Mouse (Mus musculus) hindbrain, embryonic 10.5 days (tissue): ENCODE measurements around the gene Metrnl. TPM values are rescaled to one million over a fixed set of nuclear protein-coding genes. Genes with fewer than 3 reads are reported as not detected.

ENCODE experiments used
- DNase-seq: peaks from one replicate; pipeline ENCODE4 v3.0.0-alpha.2; 2017; ENCODE audit warnings: low spot score
- H3K27ac ChIP-seq: fragments of 300-500 bp; sonication (generic); 2 replicates; pipeline ENCODE4 v1.5.1; 2016; ENCODE audit warnings: mild to moderate bottlenecking, moderate library complexity
- H3K27me3 ChIP-seq: fragments of 300-500 bp; sonication (generic); 2 replicates; pipeline ENCODE4 v1.6.1; 2016; ENCODE audit warnings: mild to moderate bottlenecking; ENCODE audit not compliant: poor library complexity, insufficient read depth, severe bottlenecking
- H3K36me3 ChIP-seq: fragments of 300-500 bp; sonication (generic); 2 replicates; pipeline ENCODE4 v1.6.1; 2016; ENCODE audit warnings: mild to moderate bottlenecking, moderate library complexity
- H3K4me1 ChIP-seq: fragments of 300-500 bp; sonication (generic); replicated peaks from 2 replicates; pipeline ENCODE4 v1.6.1; 2016; ENCODE audit warnings: mild to moderate bottlenecking
- H3K4me3 ChIP-seq: fragments of 300-500 bp; sonication (generic); 2 replicates; pipeline ENCODE4 v1.5.1; 2016; ENCODE audit warnings: mild to moderate bottlenecking, moderate library complexity
- H3K9me3 ChIP-seq: fragments of 300-500 bp; sonication (generic); 2 replicates; pipeline ENCODE4 v1.6.1; 2016; ENCODE audit warnings: mild to moderate bottlenecking, moderate library complexity
- WGBS: fragments of 180-500 bp; shearing (Covaris S2); methylation state at CpG from one replicate; pipeline ENCODE4 v1.1.7; 2016; 5-methylcytosine and 5-hydroxymethylcytosine counted together
- polyA plus RNA-seq: library from polyadenylated mRNA; unstranded; fragments of >200 nt; fragmentation: Nextera tagmentation; extraction: Ambion mirVana; gene quantifications from 2 replicates; pipeline ENCODE4 v1.2.1, GENCODE M21; 2016

The Metrnl gene
- polyA plus RNA-seq, 1 experiment from 2014 or later, result 33.2 TPM

DNA sequence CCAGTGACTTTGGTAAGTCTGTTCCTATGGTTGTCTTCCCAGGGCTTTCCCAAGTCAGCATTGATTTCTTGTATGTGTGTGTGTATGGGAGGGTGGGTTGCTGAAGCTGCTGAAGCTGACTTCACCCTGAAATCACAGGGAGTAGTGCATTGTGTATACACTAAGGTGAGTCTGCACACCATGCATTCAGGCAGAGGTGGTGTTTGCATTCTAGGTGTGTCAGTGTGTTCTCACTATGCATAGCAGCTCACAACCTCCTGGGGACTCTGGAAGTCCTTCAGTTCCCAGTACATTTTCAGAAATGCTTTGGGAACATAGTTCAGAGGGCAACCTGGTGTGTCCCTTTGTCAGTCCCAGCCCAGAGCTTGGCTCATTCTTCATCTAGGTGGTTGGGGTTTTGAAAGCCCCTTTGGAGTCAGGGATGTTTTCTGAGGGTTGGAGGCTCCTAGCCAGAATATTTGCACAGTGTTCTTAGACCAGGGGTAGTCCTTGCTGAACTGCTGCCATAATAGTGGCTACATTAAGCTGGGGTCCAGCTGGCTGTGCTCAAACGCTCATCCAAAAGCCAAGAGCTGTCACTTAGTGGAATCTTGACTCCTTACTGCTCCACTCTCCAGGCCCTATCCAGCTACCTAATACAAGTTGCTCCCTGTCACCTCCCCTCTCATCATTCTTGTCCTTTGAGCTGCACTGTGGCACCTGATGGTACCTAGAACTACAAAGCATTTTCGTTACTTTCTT, 13.6 kb downstream of the Metrnl start:
- WGBS, result 84% methylated on average over 2 of the region's 2 CpGs
- no peaks in the 10 kb centered on the region for H3K36me3 ChIP-seq
- H3K27ac ChIP-seq, result no peak overlapping the region
- no peak for DNase-seq
- no peaks in the 10 kb centered on the region for H3K9me3 ChIP-seq
- H3K4me1 ChIP-seq, result no peaks in the 10 kb centered on the region
- no peak overlapping the region for H3K4me3 ChIP-seq
- H3K27me3 ChIP-seq, result no peaks in the 10 kb centered on the region

DNA sequence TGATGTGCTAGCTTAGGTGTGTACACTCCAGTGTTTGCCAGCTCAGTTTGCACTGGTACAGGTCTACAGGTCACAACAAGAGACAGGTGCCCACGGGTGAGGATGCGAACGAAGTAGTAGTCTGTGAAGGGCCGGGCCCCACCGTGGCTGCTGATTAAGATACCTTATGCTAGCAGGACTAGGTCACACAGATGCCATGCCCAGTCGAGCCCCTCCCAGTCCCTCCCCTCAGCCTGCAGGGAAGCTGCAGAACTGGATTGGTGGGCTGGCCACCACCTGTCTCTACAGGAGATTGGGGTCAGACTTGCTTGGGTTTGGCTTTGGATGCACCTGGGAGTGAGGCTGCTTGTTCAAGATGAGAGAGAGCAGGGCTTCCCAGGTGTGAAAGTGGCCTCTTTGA, 16.4 kb downstream of the Metrnl start:
- no peaks in the 10 kb centered on the region for H3K27me3 ChIP-seq
- H3K27ac ChIP-seq, result no peak overlapping the region
- no peaks in the 10 kb centered on the region for H3K9me3 ChIP-seq
- H3K4me1 ChIP-seq, result no peaks in the 10 kb centered on the region
- H3K36me3 ChIP-seq, result no peaks in the 10 kb centered on the region
- DNase-seq, result no peak
- no peak overlapping the region for H3K4me3 ChIP-seq
- 63% methylated on average over 6 of the region's 6 CpGs for WGBS

DNA sequence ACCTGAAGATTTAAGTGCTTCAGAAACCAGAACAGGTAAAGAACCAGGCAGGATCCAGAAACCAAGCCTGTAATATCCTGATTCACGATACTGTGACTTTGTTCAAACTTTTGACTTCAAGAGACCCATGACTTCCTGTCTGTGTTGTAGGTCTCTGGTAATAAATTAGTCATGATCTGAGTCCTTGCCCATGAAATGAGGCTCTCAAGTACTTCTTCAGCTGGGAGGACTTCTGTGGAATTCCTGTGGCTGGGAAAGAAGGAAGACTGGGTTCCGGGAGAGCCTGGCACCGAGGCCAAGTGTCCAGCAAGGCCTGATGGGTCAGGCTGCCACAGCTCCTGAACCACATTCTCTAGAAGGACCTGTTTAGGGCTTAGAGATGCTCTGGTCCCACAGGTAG, 19.4 kb downstream of the Metrnl start:
- no peaks in the 10 kb centered on the region for H3K27me3 ChIP-seq
- H3K4me3 ChIP-seq, result no peak overlapping the region
- no peaks in the 10 kb centered on the region for H3K36me3 ChIP-seq
- H3K9me3 ChIP-seq, result no peaks in the 10 kb centered on the region
- H3K27ac ChIP-seq, result no peak overlapping the region
- 91% methylated on average over 3 of the region's 3 CpGs for WGBS
- H3K4me1 ChIP-seq, result no peaks in the 10 kb centered on the region
- no peak for DNase-seq

DNA sequence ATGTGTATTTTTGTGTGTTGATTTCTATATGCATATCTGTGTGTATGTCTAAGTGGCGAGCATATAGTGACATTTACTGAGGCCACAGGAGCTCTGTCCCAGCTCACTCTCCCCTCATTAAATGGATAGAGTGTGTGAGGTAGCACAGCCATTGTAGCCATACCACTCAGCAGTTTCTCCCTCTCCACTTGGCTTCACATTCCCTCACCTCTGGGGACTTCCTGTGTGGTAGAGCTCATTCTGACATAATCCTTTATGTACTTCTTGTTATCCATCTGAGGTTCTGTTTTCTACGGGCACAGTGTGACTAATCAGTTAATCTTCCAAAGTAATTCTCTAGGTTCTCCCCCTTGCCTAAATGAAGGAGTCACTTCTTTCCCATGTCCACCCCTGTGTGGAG, 21.1 kb downstream of the Metrnl start:
- no peaks in the 10 kb centered on the region for H3K27me3 ChIP-seq
- 82% methylated on average over 2 of the region's 2 CpGs for WGBS
- no peaks in the 10 kb centered on the region for H3K36me3 ChIP-seq

DNA sequence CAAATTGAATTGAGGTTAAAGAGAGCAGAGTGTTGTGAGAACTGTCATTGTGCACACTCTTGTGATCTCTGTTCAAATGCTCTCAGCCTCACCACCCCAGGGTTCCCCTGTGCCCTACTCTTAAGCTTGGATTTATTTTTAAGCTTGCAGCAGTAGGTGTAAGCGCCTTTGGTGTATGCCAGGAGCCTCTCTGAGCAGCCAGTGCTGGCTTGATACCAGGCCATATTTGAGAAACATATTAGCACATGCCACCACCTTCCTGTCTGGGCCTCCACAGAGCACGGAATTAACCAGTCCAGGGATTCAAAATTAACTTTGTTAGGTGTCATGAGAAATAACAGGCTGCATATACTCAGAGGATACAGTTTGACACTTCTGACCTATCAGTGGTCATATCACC, 25.3 kb downstream of the Metrnl start:
- 78% methylated on average over 2 of the region's 2 CpGs for WGBS
- H3K27ac ChIP-seq, result no peak overlapping the region
- H3K4me3 ChIP-seq, result no peak overlapping the region
- no peak for DNase-seq
- no peaks in the 10 kb centered on the region for H3K36me3 ChIP-seq
- no peaks in the 10 kb centered on the region for H3K27me3 ChIP-seq
- no peaks in the 10 kb centered on the region for H3K4me1 ChIP-seq
- H3K9me3 ChIP-seq, result no peaks in the 10 kb centered on the region

More for the DNA sequence above, 21.1 kb downstream of the Metrnl start:
- DNase-seq, result no peak
- Histone ChIP-seq H3K27ac (no peak overlapping the region), H3K4me3 (no peak overlapping the region), H3K4me1 (no peaks in the 10 kb centered on the region), H3K9me3 (no peaks in the 10 kb centered on the region)

DNA sequence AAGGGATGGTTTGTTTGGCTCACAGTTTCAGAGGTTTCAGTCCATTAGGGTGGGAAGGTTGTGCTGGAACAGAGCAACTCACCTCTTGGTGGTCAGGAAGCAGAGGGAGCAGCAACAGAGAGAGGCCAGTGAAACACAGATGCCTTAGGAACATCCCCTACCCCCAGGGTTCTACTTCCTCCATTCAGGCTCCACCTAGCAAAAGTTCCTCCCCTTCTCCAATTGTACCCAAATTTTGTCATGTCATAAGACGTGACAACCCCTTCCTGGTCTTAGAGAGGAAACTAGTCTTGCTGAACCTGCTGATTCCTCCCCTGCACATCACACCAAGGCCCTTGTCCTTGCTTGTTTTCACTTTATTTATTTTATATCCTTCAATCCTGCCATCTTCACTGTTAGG, 32.8 kb downstream of the Metrnl start:
- 70% methylated on average over 1 of the region's 1 CpGs for WGBS
- H3K4me3 ChIP-seq, result no peak overlapping the region
- no peaks in the 10 kb centered on the region for H3K27me3 ChIP-seq
- DNase-seq, result no peak
- no peak overlapping the region for H3K27ac ChIP-seq
- no peaks in the 10 kb centered on the region for H3K9me3 ChIP-seq
- H3K4me1 ChIP-seq, result peaks cover 28% of the 10 kb centered on the region
- H3K36me3 ChIP-seq, result no peaks in the 10 kb centered on the region

DNA sequence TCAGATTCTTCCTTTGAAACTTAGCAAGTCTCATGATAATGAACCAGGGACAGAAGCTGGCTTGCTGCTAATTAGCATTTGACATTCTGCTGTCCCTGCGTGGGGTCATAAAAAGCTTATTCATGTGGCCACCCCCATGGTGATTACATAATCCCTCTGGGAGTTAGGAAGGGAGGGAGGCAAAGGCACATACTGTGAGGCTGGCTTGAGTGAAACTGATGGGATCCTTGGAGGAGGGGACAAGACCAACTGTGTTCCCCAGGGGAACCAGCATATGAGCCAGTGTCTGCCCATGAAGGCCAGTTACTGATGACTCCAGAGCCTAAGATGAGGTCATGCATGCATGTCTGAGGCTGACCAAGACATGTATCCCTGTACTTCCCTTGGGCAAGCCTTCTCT, 33.5 kb downstream of the Metrnl start:
- H3K27ac ChIP-seq, result no peak overlapping the region
- no peak for DNase-seq
- WGBS, result 28% methylated on average over 1 of the region's 1 CpGs
- no peaks in the 10 kb centered on the region for H3K36me3 ChIP-seq
- no peaks in the 10 kb centered on the region for H3K27me3 ChIP-seq
- peaks cover 35% of the 10 kb centered on the region for H3K4me1 ChIP-seq
- H3K9me3 ChIP-seq, result no peaks in the 10 kb centered on the region
- H3K4me3 ChIP-seq, result no peak overlapping the region

DNA sequence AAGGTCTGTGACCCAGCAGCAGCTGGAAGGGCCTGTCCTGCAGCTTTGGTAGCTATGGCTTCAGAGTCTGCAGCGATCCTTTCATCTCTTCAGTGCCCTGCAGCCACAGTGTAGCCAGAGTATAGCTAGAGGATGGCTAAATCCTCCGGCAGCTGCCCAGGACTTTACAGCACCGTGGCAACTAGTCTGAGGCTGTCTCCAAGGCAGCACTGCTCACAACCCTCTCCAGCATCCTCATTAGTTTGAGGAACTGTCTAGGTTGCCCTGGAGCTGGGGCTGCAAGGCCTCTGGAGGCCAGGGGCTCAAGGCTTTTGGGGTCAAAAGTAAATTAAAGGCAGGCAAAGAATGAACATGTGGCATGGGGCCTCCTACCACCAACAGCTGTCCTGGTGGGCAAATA, 37.3 kb downstream of the Metrnl start:
- peaks cover 40% of the 10 kb centered on the region for H3K4me1 ChIP-seq
- peak; percentile 38 for DNase-seq
- H3K36me3 ChIP-seq, result no peaks in the 10 kb centered on the region
- no peaks in the 10 kb centered on the region for H3K9me3 ChIP-seq
- 40% methylated on average over 3 of the region's 3 CpGs for WGBS
- H3K4me3 ChIP-seq, result no peak overlapping the region
- peak overlapping the region; percentile 40; the same call in 1 of the 2 replicates for H3K27ac ChIP-seq
- no peaks in the 10 kb centered on the region for H3K27me3 ChIP-seq

DNA sequence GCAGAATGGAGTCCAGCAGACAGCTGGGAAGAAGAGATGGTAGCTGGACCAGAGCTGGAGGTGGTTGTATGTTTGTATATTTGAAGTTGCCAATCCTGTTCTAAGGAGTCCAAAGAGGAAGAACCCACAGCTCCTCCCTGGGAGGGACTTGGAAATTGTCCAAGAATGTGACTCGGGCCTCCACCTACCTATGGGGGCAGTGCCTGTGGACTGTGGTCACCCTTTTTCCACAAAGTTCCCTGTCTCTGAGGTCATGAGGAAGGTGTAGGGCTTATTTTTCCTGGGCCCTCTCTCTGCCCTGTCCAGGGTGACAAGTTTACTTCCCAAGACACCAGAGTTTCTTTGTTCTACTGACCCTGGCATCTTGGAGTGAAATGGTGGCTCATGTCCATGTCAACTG, 39.6 kb downstream of the Metrnl start:
- no peak overlapping the region for H3K27ac ChIP-seq
- DNase-seq, result no peak
- no peaks in the 10 kb centered on the region for H3K27me3 ChIP-seq
- peaks cover 31% of the 10 kb centered on the region for H3K4me1 ChIP-seq
- no peak overlapping the region for H3K4me3 ChIP-seq
- H3K9me3 ChIP-seq, result no peaks in the 10 kb centered on the region
- no peaks in the 10 kb centered on the region for H3K36me3 ChIP-seq
- 73% methylated on average over 1 of the region's 1 CpGs for WGBS

DNA sequence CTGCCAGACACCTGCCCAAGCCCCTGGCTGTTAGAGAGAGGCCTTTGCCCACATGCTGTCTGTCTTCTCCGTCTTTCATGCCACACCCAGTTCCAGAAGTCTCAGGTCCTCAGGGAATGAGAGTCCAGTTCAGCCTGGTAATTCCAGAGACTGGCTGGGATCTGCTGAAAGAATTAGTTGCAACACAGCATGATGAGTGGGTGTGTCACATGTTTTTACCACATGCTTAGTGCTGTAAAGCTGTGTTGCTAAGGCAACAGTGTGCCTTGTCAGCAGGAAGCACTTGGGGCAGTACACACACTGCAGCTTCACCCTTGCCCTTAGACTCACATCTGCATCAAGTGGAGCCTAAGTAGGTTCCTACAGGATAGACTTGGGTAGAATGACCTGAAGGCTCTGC, 40.1 kb downstream of the Metrnl start:
- no peak for DNase-seq
- H3K27me3 ChIP-seq, result no peaks in the 10 kb centered on the region
- peaks cover 31% of the 10 kb centered on the region for H3K4me1 ChIP-seq
- WGBS, result 60% methylated on average over 1 of the region's 1 CpGs
- H3K36me3 ChIP-seq, result no peaks in the 10 kb centered on the region
- H3K4me3 ChIP-seq, result no peak overlapping the region
- H3K9me3 ChIP-seq, result no peaks in the 10 kb centered on the region
- no peak overlapping the region for H3K27ac ChIP-seq

DNA sequence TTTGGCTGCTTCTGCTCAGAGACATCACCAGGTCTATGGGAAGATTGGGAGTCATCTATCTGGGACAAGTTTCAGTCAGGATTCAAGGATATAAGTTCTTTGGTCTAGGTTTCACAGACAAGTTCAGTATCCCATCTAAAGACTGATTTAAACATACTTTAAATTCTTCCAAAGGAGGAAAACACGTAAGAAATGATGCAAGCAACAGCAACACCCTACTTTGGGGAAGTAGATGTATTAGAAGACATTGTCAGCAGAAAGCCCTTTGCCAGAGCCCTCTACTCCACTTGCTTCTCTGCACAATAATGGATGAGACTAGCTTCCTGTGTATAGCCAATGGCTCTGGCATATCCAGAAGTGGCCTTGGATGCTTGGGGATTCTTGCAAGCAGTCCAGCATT, 41.8 kb downstream of the Metrnl start:
- no peak for DNase-seq
- WGBS, result 86% methylated on average over 1 of the region's 1 CpGs
- Histone ChIP-seq H3K27ac (no peak overlapping the region), H3K4me3 (no peak overlapping the region), H3K9me3 (no peaks in the 10 kb centered on the region), H3K4me1 (peaks cover 23% of the 10 kb centered on the region), H3K27me3 (no peaks in the 10 kb centered on the region), H3K36me3 (no peaks in the 10 kb centered on the region)

DNA sequence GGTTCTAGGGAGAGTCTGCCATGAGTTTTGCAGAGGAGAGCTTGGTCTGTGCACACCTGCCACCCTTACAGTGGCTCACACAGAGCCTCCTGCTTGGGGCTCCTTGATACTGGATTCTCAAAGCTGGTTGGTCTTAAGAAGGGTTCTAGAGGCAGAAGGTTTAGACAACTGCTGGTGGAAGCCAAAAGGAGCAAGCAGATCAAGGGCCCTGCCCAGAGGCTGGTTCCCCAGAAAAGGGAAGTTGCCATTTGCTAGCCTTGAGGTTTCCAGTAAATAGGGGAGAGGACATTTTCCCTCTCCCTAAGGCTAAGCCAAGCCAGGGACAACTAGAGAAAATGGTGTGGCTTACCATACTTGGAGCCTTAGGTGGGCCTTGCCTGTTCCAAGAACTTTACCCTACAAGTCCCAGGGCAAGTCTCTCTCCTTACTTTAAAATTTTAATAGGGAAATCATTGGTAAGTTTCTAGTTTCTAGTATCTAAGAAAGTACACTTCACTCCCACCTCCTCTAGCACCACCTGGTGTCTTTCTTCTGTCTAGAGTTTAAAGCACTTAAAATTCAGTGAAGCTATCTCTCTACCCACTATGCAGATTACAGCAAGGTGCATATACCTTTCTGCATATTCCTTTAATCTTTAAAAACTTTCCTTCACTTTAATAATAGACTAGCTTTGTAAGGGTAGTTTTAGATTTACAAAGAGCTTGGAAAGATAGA, 42.7 kb downstream of the Metrnl start:
- H3K4me1 ChIP-seq, result peaks cover 14% of the 10 kb centered on the region
- no peaks in the 10 kb centered on the region for H3K27me3 ChIP-seq
- H3K27ac ChIP-seq, result no peak overlapping the region
- H3K36me3 ChIP-seq, result no peaks in the 10 kb centered on the region
- H3K4me3 ChIP-seq, result no peak overlapping the region
- H3K9me3 ChIP-seq, result no peaks in the 10 kb centered on the region
- DNase-seq, result no peak

DNA sequence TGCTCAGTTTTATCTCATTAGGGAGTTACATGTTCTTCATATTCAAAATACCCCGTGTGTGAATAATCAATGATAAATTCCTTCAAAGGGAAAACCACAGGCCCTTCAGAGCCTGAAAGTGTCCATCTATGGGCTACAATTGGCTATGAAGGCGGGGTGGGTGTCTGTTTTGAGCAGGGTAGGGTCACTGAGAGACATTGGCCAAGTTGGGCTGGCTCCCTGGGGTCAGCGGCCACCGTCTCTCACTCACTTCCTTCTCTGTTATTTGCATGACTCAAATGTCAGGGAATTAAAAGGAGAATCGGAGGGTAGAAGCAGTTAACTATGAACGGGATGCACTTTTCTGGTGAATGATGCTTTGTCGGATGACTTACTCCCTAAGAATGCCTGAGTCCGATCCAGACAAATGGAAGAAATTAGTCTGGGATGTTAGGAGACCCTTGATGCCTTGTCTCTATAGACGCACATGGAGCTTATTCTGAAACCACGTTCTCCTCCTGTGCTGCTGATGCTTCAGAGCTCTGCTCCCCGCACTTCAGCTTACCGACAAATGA, 45.7 kb downstream of the Metrnl start:
- 81% methylated on average over 12 of the region's 12 CpGs for WGBS

More for the DNA sequence above, 45.7 kb downstream of the Metrnl start:
- H3K4me3 ChIP-seq, result no peak overlapping the region
- H3K4me1 ChIP-seq, result no peaks in the 10 kb centered on the region
- no peaks in the 10 kb centered on the region for H3K9me3 ChIP-seq
- DNase-seq, result no peak
- no peak overlapping the region for H3K27ac ChIP-seq
- H3K27me3 ChIP-seq, result no peaks in the 10 kb centered on the region
- no peaks in the 10 kb centered on the region for H3K36me3 ChIP-seq
